Mouse (Mus musculus) midbrain, embryonic 15.5 days (tissue): Measurements from ENCODE around the gene Tspan5. TPM values are rescaled to one million over a fixed set of nuclear protein-coding genes. Genes with fewer than 3 reads are reported as not detected.

Experiments
- ATAC-seq: fragments of 200-750 bp; cut with Nextera tagmentation; replicated peaks from 2 replicates; pipeline ENCODE4 v1.8.0; 2017; ENCODE audit warnings: moderate TSS enrichment
- H3K27ac ChIP-seq: fragments of 300-500 bp; sonication (generic); 2 replicates; pipeline ENCODE4 v1.5.1; 2015; ENCODE audit warnings: mild to moderate bottlenecking, inconsistent platforms
- H3K27me3 ChIP-seq: fragments of 300-500 bp; sonication (generic); replicated peaks from 2 replicates; pipeline ENCODE4 v1.6.1; 2015; ENCODE audit warnings: inconsistent platforms
- H3K36me3 ChIP-seq: fragments of 300-500 bp; sonication (generic); replicated peaks from 2 replicates; pipeline ENCODE4 v1.6.1; 2015; ENCODE audit warnings: inconsistent platforms
- H3K4me1 ChIP-seq: fragments of 300-500 bp; sonication (generic); 2 replicates; pipeline ENCODE4 v1.6.1; 2015; ENCODE audit warnings: inconsistent platforms
- H3K4me2 ChIP-seq: fragments of 300-500 bp; sonication (generic); 2 replicates; pipeline ENCODE4 v1.6.1; 2015; ENCODE audit warnings: inconsistent platforms, mild to moderate bottlenecking, moderate library complexity
- H3K4me3 ChIP-seq: fragments of 300-500 bp; sonication (generic); 2 replicates; pipeline ENCODE4 v1.5.1; 2015; ENCODE audit warnings: mild to moderate bottlenecking, inconsistent platforms
- H3K9ac ChIP-seq: fragments of 300-500 bp; sonication (generic); 2 replicates; pipeline ENCODE4 v1.6.1; 2015; ENCODE audit warnings: mild to moderate bottlenecking, inconsistent platforms
- H3K9me3 ChIP-seq: fragments of 300-500 bp; sonication (generic); 2 replicates; pipeline ENCODE4 v1.6.1; 2016; ENCODE audit warnings: inconsistent platforms
- WGBS: fragments of 180-500 bp; shearing (Covaris S2); methylation state at CpG from one replicate; pipeline ENCODE4 v1.1.7; 2015; ENCODE audit warnings: mixed read lengths; 5-methylcytosine and 5-hydroxymethylcytosine counted together
- polyA plus RNA-seq: library from polyadenylated mRNA; unstranded; fragments of >200 nt; fragmentation: Nextera tagmentation; extraction: Ambion mirVana; gene quantifications from 2 replicates; pipeline ENCODE4 v1.2.1, GENCODE M21; 2015

Gene Tspan5
- polyA plus RNA-seq, 1 experiment from 2014 or later = 105 TPM

- WGBS = 87% methylated on average over 6 of the region's 6 CpGs
- Histone ChIP-seq H3K9me3 (no peaks in the 10 kb centered on the region), H3K9ac (no peak overlapping the region), H3K4me3 (no peak overlapping the region), H3K27ac (no peak overlapping the region), H3K27me3 (no peaks in the 10 kb centered on the region), H3K4me2 (no peak overlapping the region), H3K36me3 (no peaks in the 10 kb centered on the region), H3K4me1 (peaks cover 18% of the 10 kb centered on the region)
- no peak for ATAC-seq
These were observed 77.9 kb downstream of the Tspan5 start for GRCm38 (mm10) chr3:138819862-138820261.

- Histone ChIP-seq H3K9me3 (no peaks in the 10 kb centered on the region), H3K4me3 (no peak overlapping the region), H3K27me3 (no peaks in the 10 kb centered on the region), H3K27ac (no peak overlapping the region), H3K4me2 (no peak overlapping the region), H3K9ac (no peak overlapping the region), H3K4me1 (peaks cover 22% of the 10 kb centered on the region), H3K36me3 (no peaks in the 10 kb centered on the region)
- WGBS = 74% methylated on average over 5 of the region's 5 CpGs
- ATAC-seq = no peak
These were observed 78.3 kb downstream of the Tspan5 start for GRCm38 (mm10) chr3:138820296-138820695.

- Histone ChIP-seq H3K4me1 (peaks cover 22% of the 10 kb centered on the region), H3K36me3 (no peaks in the 10 kb centered on the region), H3K9me3 (no peaks in the 10 kb centered on the region), H3K9ac (no peak overlapping the region), H3K27me3 (no peaks in the 10 kb centered on the region), H3K4me2 (no peak overlapping the region), H3K4me3 (no peak overlapping the region), H3K27ac (peak overlapping the region; percentile 12; the same call in 1 of the 2 replicates)
- ATAC-seq = 0 out of 2 replicates have a peak, but pooled peaks have one; percentile 28
- 41% methylated on average over 5 of the region's 5 CpGs for WGBS
These were observed 80.0 kb downstream of the Tspan5 start for GRCm38 (mm10) chr3:138821886-138822445.

GRCm38 (mm10) chr3:138823857-138824256 is 81.9 kb downstream of the Tspan5 start:
- 80% methylated on average over 9 of the region's 9 CpGs for WGBS
- H3K27ac ChIP-seq = no peak overlapping the region
- H3K4me3 ChIP-seq = no peak overlapping the region
- no peaks in the 10 kb centered on the region for H3K27me3 ChIP-seq
- peaks cover 22% of the 10 kb centered on the region for H3K4me1 ChIP-seq
- no peak overlapping the region for H3K9ac ChIP-seq
- no peak overlapping the region for H3K4me2 ChIP-seq
- no peaks in the 10 kb centered on the region for H3K9me3 ChIP-seq
- ATAC-seq = no peak
- H3K36me3 ChIP-seq = no peaks in the 10 kb centered on the region

GRCm38 (mm10) chr3:138825296-138825695 is 83.3 kb downstream of the Tspan5 start:
- no peak for ATAC-seq
- 81% methylated on average over 6 of the region's 6 CpGs for WGBS
- Histone ChIP-seq H3K36me3 (no peaks in the 10 kb centered on the region), H3K4me3 (no peak overlapping the region), H3K9ac (no peak overlapping the region), H3K27ac (no peak overlapping the region), H3K4me1 (peaks cover 22% of the 10 kb centered on the region), H3K4me2 (no peak overlapping the region), H3K9me3 (no peaks in the 10 kb centered on the region), H3K27me3 (no peaks in the 10 kb centered on the region)

- WGBS = 64% methylated on average over 8 of the region's 8 CpGs
- H3K27ac ChIP-seq = no peak overlapping the region
- H3K36me3 ChIP-seq = no peaks in the 10 kb centered on the region
- ATAC-seq = no peak
- H3K9ac ChIP-seq = no peak overlapping the region
- no peaks in the 10 kb centered on the region for H3K27me3 ChIP-seq
- no peak overlapping the region for H3K4me2 ChIP-seq
- H3K4me1 ChIP-seq = peaks cover 22% of the 10 kb centered on the region
- no peaks in the 10 kb centered on the region for H3K9me3 ChIP-seq
- no peak overlapping the region for H3K4me3 ChIP-seq
These were observed 84.3 kb downstream of the Tspan5 start for GRCm38 (mm10) chr3:138826243-138826800.

- Histone ChIP-seq H3K27me3 (no peaks in the 10 kb centered on the region), H3K4me3 (no peak overlapping the region), H3K4me1 (no peaks in the 10 kb centered on the region), H3K4me2 (no peak overlapping the region), H3K27ac (no peak overlapping the region), H3K9ac (no peak overlapping the region), H3K9me3 (no peaks in the 10 kb centered on the region), H3K36me3 (no peaks in the 10 kb centered on the region)
- ATAC-seq = no peak
- WGBS = 82% methylated on average over 9 of the region's 9 CpGs
These were observed 91.0 kb downstream of the Tspan5 start for GRCm38 (mm10) chr3:138832827-138833517.

GRCm38 (mm10) chr3:138834174-138834573 is 92.2 kb downstream of the Tspan5 start:
- Histone ChIP-seq H3K27me3 (no peaks in the 10 kb centered on the region), H3K27ac (no peak overlapping the region), H3K4me3 (no peak overlapping the region), H3K4me2 (no peak overlapping the region), H3K4me1 (peaks cover 4% of the 10 kb centered on the region), H3K9me3 (no peaks in the 10 kb centered on the region), H3K9ac (no peak overlapping the region), H3K36me3 (no peaks in the 10 kb centered on the region)
- 92% methylated on average over 11 of the region's 11 CpGs for WGBS
- no peak for ATAC-seq

- WGBS = 72% methylated on average over 5 of the region's 5 CpGs
- H3K4me3 ChIP-seq = no peak overlapping the region
These were observed 94.9 kb downstream of the Tspan5 start for GRCm38 (mm10) chr3:138836937-138837336.

GRCm38 (mm10) chr3:138837651-138838050 is 95.7 kb downstream of the Tspan5 start:
- H3K4me3 ChIP-seq = no peak overlapping the region
- H3K27me3 ChIP-seq = no peaks in the 10 kb centered on the region
- no peaks in the 10 kb centered on the region for H3K36me3 ChIP-seq
- WGBS = 85% methylated on average over 6 of the region's 6 CpGs
- no peak overlapping the region for H3K27ac ChIP-seq
- H3K4me2 ChIP-seq = no peak overlapping the region
- H3K9me3 ChIP-seq = no peaks in the 10 kb centered on the region
- peaks cover 26% of the 10 kb centered on the region for H3K4me1 ChIP-seq
- ATAC-seq = no peak
- H3K9ac ChIP-seq = no peak overlapping the region

More at GRCm38 (mm10) chr3:138836937-138837336, 94.9 kb downstream of the Tspan5 start:
- Histone ChIP-seq H3K4me2 (no peak overlapping the region), H3K9ac (no peak overlapping the region), H3K27me3 (no peaks in the 10 kb centered on the region), H3K27ac (no peak overlapping the region), H3K9me3 (no peaks in the 10 kb centered on the region), H3K4me1 (peaks cover 26% of the 10 kb centered on the region), H3K36me3 (no peaks in the 10 kb centered on the region)
- no peak for ATAC-seq

- no peak overlapping the region for H3K9ac ChIP-seq
- H3K4me1 ChIP-seq = peaks cover 26% of the 10 kb centered on the region
- H3K27me3 ChIP-seq = no peaks in the 10 kb centered on the region
- H3K36me3 ChIP-seq = no peaks in the 10 kb centered on the region
- no peak overlapping the region for H3K27ac ChIP-seq
- ATAC-seq = no peak
- H3K9me3 ChIP-seq = no peaks in the 10 kb centered on the region
- H3K4me2 ChIP-seq = no peak overlapping the region
- no peak overlapping the region for H3K4me3 ChIP-seq
- WGBS = 84% methylated on average over 6 of the region's 6 CpGs
These were observed 97.7 kb downstream of the Tspan5 start for GRCm38 (mm10) chr3:138839656-138840055.

GRCm38 (mm10) chr3:138841288-138841687 is 99.3 kb downstream of the Tspan5 start:
- WGBS = 34% methylated on average over 5 of the region's 5 CpGs

More at GRCm38 (mm10) chr3:138841288-138841687, 99.3 kb downstream of the Tspan5 start:
- peak; percentile 68; the same call in 1 of the 2 replicates for ATAC-seq
- no peak overlapping the region for H3K4me2 ChIP-seq
- no peak overlapping the region for H3K27ac ChIP-seq
- no peaks in the 10 kb centered on the region for H3K27me3 ChIP-seq
- no peaks in the 10 kb centered on the region for H3K9me3 ChIP-seq
- H3K4me1 ChIP-seq = peaks cover 26% of the 10 kb centered on the region
- H3K36me3 ChIP-seq = no peaks in the 10 kb centered on the region
- no peak overlapping the region for H3K4me3 ChIP-seq
- no peak overlapping the region for H3K9ac ChIP-seq
